ENCODE assay signal across 14 mouse cellular contexts in the genomic region with DNA sequence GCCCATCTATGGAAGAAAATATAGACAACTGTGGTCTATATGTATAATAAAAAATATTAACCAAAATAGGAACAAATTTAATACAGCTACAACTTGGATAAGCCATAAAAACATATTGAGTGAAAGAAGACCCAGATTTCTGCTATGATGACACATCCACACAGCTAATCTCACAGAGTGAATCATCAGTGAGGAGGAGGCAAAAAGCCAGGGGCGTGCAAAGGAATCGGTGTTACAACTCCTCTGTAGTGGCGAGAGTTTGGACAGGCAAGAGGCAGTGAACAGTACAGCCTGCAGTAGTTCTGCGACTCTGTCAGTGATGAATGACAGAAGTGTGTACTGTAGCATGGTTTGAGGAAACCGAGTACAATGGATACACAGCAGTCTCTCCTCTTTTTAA. TPM values are rescaled to one million over a fixed set of nuclear protein-coding genes. Genes with fewer than 3 reads are reported as not detected.
DNase-seq lines count a peak whose midpoint lies in the region; TF ChIP-seq lines count a peak whose summit lies in the region.
"Had no signal": no experiment of that assay in that cellular context is flagged by ENCODE, and none has a peak within 500 bp of the region (broad histone marks: within the 10 kb centered on the region; RNA-seq: fewer than 3 reads in every experiment).

No protein-coding gene starts in this region.

- TF ChIP-seq CTCF in cerebellum, adult 2 months (IDR thresholded peaks at IDR 0.05; ENCODE audit: borderline replicate concordance, insufficient read depth, low read depth, low read length), result no peak

- 80% methylated on average over 5 of the region's 5 CpGs for WGBS in cerebellum, adult 2 months

- H3K4me3 ChIP-seq in cerebellum, adult 2 months (replicated peaks; ENCODE audit: insufficient read depth, low read depth, low read length), result no peak overlapping the region
- H3K4me3 ChIP-seq: forebrain, embryonic 10.5 days; hindbrain, embryonic 12.5 days; limb, embryonic 12.5 days; midbrain, embryonic 15.5 days had no signal

- H3K27ac ChIP-seq in cerebellum, adult 2 months (ENCODE audit: insufficient read depth, low read length), result no peak overlapping the region
- H3K27ac ChIP-seq: forebrain, embryonic 10.5 days; hindbrain, embryonic 12.5 days; limb, embryonic 12.5 days; macrophage; midbrain, embryonic 15.5 days had no signal

- intact Hi-C loops in left cerebral cortex, postnatal 36 days (cut with DNase I), result no loop called here

- TF ChIP-seq POLR2A in cerebellum, adult 2 months (IDR thresholded peaks at IDR 0.05; ENCODE audit: borderline replicate concordance, insufficient read depth, low read length), result no peak

- DNase-seq in layer of hippocampus, adult 18-20 months (ENCODE audit: low spot score in 2 of 2), result peak; percentile 62 to 73
- DNase-seq in layer of hippocampus, adult 11-12 months (ENCODE audit: low spot score), result no peak
- DNase-seq in 3T3-L1 (ENCODE audit: low read depth, low spot score), result peak; percentile 98
- DNase-seq in adrenal gland, adult 2 months, result peak; percentile 79
- DNase-seq in left cerebral cortex, postnatal 36 days (ENCODE audit: low spot score in 2 of 2), result peak; percentile 42 to 53
- DNase-seq in neural tube, embryonic 10.5 days (ENCODE audit: extremely low spot score, low spot score), result no peak
- DNase-seq in cerebellum, adult 2 months, result no peak
- no peak for DNase-seq in lung, adult 18-20 months
- DNase-seq: cerebellum, adult 18-20 months had no signal

- no peaks in the 10 kb centered on the region for H3K27me3 ChIP-seq in cerebellum, adult 2 months (ENCODE audit: control insufficient read depth, insufficient read depth, low read length)
- H3K27me3 ChIP-seq: hindbrain, embryonic 12.5 days; limb, embryonic 12.5 days; midbrain, embryonic 15.5 days had no signal

- H3K4me1 ChIP-seq in cerebellum, adult 2 months (ENCODE audit: control insufficient read depth, insufficient read depth, low read length), result no peaks in the 10 kb centered on the region
- H3K4me1 ChIP-seq: forebrain, embryonic 10.5 days; hindbrain, embryonic 12.5 days; limb, embryonic 12.5 days; midbrain, embryonic 15.5 days had no signal

RNA-seq across cellular contexts. Expression of gene Ttbk2, which starts 16.9 kb away (rescaled TPM):
- total RNA-seq in layer of hippocampus, adult 18-20 months (2021), result 10 to 100 TPM; 71.5 to 73.2 TPM
- 10 to 100 TPM in 1 of 2 experiments, 1 to 10 TPM in 1; 9.8 to 15.2 TPM for total RNA-seq in adrenal gland, adult 2 months (2021)
- polyA plus RNA-seq in adrenal gland, adult 2 months (2012; rRNA removed), result 1.7 and 2.0 TPM in 2 replicates
- 10 to 100 TPM; 89.4 to 90.6 TPM for total RNA-seq in left cerebral cortex, postnatal 36 days (2021)
- polyA plus RNA-seq in cerebellum, adult 2 months (2012; rRNA removed), result 31.7 and 32.5 TPM in 2 replicates

RNA-seq across cellular contexts. Expression of gene Cdan1, which starts 17.4 kb away (rescaled TPM):
- total RNA-seq in layer of hippocampus, adult 18-20 months (2021), result 10 to 100 TPM; 23.5 to 24.8 TPM
- total RNA-seq in adrenal gland, adult 2 months (2021), result 10 to 100 TPM; 11.4 to 12.4 TPM
- 20.1 and 26.6 TPM in 2 replicates for polyA plus RNA-seq in adrenal gland, adult 2 months (2012; rRNA removed)
- total RNA-seq in left cerebral cortex, postnatal 36 days (2021), result 10 to 100 TPM; 22.8 to 32.1 TPM
- polyA plus RNA-seq in cerebellum, adult 2 months (2012; rRNA removed), result 37.8 and 45.8 TPM in 2 replicates

Comparison
In these comparisons a context has a peak if more than half of its experiments do, and no peak if none do; other contexts are left out.
1. DNase-seq: peak in layer of hippocampus, adult 18-20 months (2 of 2), 3T3-L1 (single experiment), adrenal gland, adult 2 months (single experiment) and left cerebral cortex, postnatal 36 days (2 of 2); none in layer of hippocampus, adult 11-12 months (single experiment), neural tube, embryonic 10.5 days (single experiment), cerebellum, adult 2 months (0 of 2) and lung, adult 18-20 months (0 of 2).
2. RNA of gene Ttbk2, which starts 16.9 kb away (total RNA-seq): 89.4 to 90.6 TPM in left cerebral cortex, postnatal 36 days and 71.5 to 73.2 TPM in layer of hippocampus, adult 18-20 months; 9.8 to 15.2 TPM in adrenal gland, adult 2 months; every median in the first group is over 4 times any median in the second.